Mouse (Mus musculus) cerebellum, adult 2 months (tissue): ENCODE results near the gene Cabp1.
"Not testable (repeated sequence)": the region's sequence is repeated elsewhere in the genome, so short reads cannot be mapped to it uniquely, and the experiment has no call there.

Experiments
- CTCF ChIP-seq: fragments of 200-500 bp; IDR thresholded peaks from 2 replicates; pipeline ENCODE4 v1.5.1; 2011; ENCODE audit warnings: low read depth, mild to moderate bottlenecking, control low read depth, low read length, moderate library complexity, borderline replicate concordance; ENCODE audit not compliant: insufficient read depth
- POLR2A ChIP-seq: fragments of 200-500 bp; IDR thresholded peaks from 2 replicates; pipeline ENCODE4 v1.6.1; 2011; ENCODE audit warnings: low read length, control low read depth, borderline replicate concordance; ENCODE audit not compliant: insufficient read depth

GRCm38 (mm10) chr5:115164446-115164845 is 29.7 kb downstream of the Cabp1 start:
- TF ChIP-seq CTCF, POLR2A: not testable (repeated sequence)
